Mouse (Mus musculus) C2C12 (cell line): ENCODE measurements at regions not wholly inside any gene's neighbourhood (a gene's known extent, or its start where the extent isn't known, plus 50 kb on each side); places are given as distances from the start of the nearest gene placed in this dataset.

Experiments used
- CEBPB ChIP-seq: IDR thresholded peaks from one replicate; pipeline ENCODE4 v1.6.1; 2011; ENCODE audit warnings: low read depth, mild to moderate bottlenecking, control low read depth, moderate library complexity
- CTCF ChIP-seq: IDR thresholded peaks from one replicate; pipeline ENCODE4 v1.5.1; 2011; ENCODE audit not compliant: control insufficient read depth, insufficient read depth, insufficient read length
- MYOD1 ChIP-seq: IDR thresholded peaks from one replicate; pipeline ENCODE4 v1.6.1; 2011; ENCODE audit warnings: low read depth; ENCODE audit not compliant: control insufficient read depth, insufficient read length
- MYOG ChIP-seq: IDR thresholded peaks from one replicate; pipeline ENCODE4 v1.6.1; 2011; ENCODE audit not compliant: control insufficient read depth, insufficient read length; ENCODE audit errors: extremely low read depth
- USF1 ChIP-seq: IDR thresholded peaks from one replicate; pipeline ENCODE4 v1.6.1; 2011; ENCODE audit warnings: low read depth, mild to moderate bottlenecking, control low read depth, moderate library complexity

DNA sequence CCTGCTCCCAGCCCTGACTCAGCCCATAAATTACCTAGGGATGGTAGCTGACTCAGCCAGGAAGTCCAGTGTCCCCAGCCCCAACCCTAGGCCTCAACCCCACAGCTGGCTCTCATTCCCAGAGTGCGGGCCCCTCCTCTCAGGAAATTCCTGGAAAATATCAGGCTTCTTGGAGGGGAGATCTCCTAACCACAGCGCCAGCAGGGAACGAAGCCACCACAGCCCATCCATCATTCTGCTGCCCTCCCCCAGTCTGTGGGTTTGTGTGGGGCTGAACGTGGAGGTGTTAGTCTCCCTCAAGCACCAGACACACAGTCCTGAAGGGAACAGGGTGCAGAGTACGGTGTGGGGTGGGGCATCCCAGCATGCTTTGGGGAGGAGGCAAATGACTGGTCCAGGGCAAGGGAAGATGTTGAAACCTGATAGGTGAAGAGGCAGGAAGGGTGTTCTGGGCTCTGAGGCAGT, 143.2 kb downstream of the Zfp36l2 start:
- TF ChIP-seq CTCF, result no peak
- TF ChIP-seq CEBPB, result no peak
- TF ChIP-seq MYOD1, result peak; percentile 74
- no peak for TF ChIP-seq MYOG
- no peak for TF ChIP-seq USF1
